Mouse (Mus musculus) liver, adult 2 months (tissue): Measurements from ENCODE around the gene Ypel5.

ENCODE experiments used
- CTCF ChIP-seq: fragments of 200-500 bp; IDR thresholded peaks from 2 replicates; pipeline ENCODE4 v1.5.1; 2011; ENCODE audit warnings: low read depth, low read length, control low read depth
- POLR2A ChIP-seq: fragments of 200-500 bp; IDR thresholded peaks from 2 replicates; pipeline ENCODE4 v1.6.1; 2011; ENCODE audit warnings: low read length, control low read depth; ENCODE audit not compliant: insufficient read depth; ENCODE audit errors: extremely low read depth

- TF ChIP-seq POLR2A (no peak), CTCF (no peak)
Measured at GRCm38 (mm10) chr17:72828687-72829086, 7.6 kb upstream of the Ypel5 start.
